Mouse (Mus musculus): ENCODE results near the gene Tsga13. TPM values are rescaled to one million over a fixed set of nuclear protein-coding genes. Genes with fewer than 3 reads are reported as not detected.

The Tsga13 gene
- polyA plus RNA-seq (2012; rRNA removed): 0.04 and 0.06 TPM in 2 replicates

DNA sequence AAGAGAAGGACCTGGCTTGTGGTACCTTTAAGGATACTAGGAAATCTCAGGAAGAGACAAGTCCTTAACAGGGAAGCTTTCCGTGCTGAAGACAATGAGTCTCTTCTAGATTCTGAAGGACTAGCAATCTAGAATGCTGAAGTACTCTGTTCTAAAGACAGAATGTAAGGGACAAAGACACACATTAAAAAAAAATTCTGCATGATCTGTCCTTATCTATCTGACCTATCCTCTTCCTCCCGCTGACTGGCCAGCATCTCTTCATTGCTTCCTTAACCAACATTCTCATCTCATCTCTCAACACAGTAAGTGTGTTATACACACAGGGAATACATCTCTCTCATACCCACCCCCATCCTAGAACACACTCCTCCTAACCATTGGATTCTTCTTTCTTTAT is at the start of gene Tsga13:
Gene Tsga13, minus strand, starts transcription at position 101 of the 400 bp plus-strand sequence.

DNA sequence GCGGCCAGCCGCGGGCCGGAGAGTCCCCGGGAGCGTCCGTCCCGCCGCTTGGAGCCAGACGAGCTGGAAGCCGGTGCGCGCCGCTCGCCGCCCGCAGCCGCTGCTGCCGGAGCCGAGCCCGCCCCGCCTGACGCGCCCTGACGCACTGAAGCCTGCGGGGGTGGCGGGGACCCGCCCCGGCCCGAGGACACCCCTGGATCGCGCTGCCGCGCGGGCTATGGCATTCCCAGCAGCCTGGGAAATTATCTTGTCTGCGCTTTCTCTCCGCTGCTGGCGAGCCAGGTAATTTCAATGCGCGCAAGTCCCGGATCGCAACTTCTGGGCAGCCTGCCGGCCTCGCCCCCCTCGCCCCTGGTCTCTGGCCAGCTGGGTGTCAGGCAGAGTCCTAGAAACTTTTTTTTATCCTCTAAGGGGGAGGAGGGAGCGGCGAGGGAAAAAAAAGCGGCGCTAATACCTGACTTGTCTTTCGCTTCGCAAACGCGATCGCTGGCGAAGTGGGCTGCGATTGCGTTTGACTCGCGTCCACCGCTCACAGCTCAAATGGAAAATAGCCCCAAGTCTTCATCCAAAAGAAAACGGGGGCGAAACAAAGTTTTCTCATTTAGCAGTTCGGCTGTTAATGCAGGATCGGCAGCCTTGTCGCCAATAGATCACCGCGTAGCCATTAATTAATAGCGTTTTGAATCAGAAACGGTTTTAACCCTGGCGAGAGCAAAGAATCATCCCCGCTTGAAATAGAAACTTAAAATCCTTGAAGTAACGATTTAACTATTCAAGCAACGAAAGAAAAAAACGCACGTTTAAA is 43.6 kb upstream of the Tsga13 start, which contains the start of gene Klf14:
Gene Klf14, minus strand, starts transcription at position 343 of the 805 bp plus-strand sequence.

GRCm38 (mm10) chr6:30896195-30896985 is 19.0 kb downstream of the Tsga13 start, which contains the start of gene Copg2:
Copg2 (minus strand) TSS chr6:30896794.

Other genes with a start within 250 kb of the Tsga13 start
- 2.9 and 3.2 TPM in 2 replicates for gene Cep41, start 221.8 kb downstream of the Tsga13 start, polyA plus RNA-seq (2012; rRNA removed)
- 109 and 241 TPM in 2 replicates for gene Mest, start 192.0 kb downstream of the Tsga13 start, polyA plus RNA-seq (2012; rRNA removed)
- gene Copg2, start 18.8 kb downstream of the Tsga13 start, polyA plus RNA-seq (2012; rRNA removed): 9.0 and 10.0 TPM in 2 replicates
- gene Klf14, start 43.5 kb upstream of the Tsga13 start, polyA plus RNA-seq (2012; rRNA removed): 0.11 and 0.13 TPM in 2 replicates